Mouse (Mus musculus) kidney, adult 9 months (tissue): ENCODE measurements around the gene D930048N14Rik.
A peak's percentile ranks its signal among the peaks of the same experiment; 100 is the strongest.
"Not testable (repeated sequence)": the region's sequence is repeated elsewhere in the genome, so short reads cannot be mapped to it uniquely, and the experiment has no call there.

ENCODE experiments used
- DNase-seq: peaks from one replicate; pipeline ENCODE4 v3.0.0; 2022

Gene D930048N14Rik

GRCm38 (mm10) chr11:51650691-51651515 lies at the start of gene D930048N14Rik, which contains the start of gene N4bp3:
Gene D930048N14Rik, plus strand, starts transcription at chr11:51650954.
Gene N4bp3, minus strand, starts transcription at chr11:51650842.
- peak; percentile 76 for DNase-seq

- DNase-seq: no peak
Observed at GRCm38 (mm10) chr11:51602253-51602652, 48.5 kb upstream of the D930048N14Rik start.

- DNase-seq: peak; percentile 95
Observed at GRCm38 (mm10) chr11:51605602-51606446, 44.9 kb upstream of the D930048N14Rik start.

- peak; percentile 99 for DNase-seq
Observed at GRCm38 (mm10) chr11:51606447-51607095, 44.2 kb upstream of the D930048N14Rik start, which contains the start of gene Hnrnpab. Gene Hnrnpab, minus strand, starts transcription at chr11:51606847.

GRCm38 (mm10) chr11:51607096-51607738 lies 43.5 kb upstream of the D930048N14Rik start:
- DNase-seq: no peak

DNA sequence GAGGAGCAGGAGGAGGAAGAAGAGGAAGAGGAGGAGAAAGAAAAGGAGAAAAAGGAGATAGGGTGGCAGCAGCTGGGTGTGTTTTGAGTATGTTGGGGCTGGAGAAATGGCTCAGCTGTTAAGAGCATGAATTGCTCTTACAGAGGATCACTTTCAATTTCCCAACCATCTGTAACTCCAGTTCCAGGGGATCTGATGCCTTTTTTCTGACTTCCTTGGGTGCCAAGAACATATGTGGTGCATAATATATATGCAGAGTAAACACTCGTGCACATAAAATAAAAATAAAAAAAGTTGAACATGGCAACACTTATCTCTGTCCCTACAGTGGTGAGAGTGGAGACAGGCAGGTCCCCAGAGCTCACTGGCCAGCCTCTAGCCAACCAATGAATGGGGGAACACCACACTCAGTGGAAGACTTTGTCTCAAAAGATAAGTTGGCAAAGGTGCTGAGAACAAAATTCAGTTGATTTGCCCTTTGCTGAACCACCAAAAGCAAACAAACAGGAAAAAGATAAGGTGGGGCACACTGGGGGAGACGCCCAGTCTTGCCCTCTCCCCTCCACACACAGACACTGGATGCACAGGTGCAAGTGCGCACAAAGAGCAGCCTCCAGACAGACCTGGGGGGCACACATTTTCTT lies 41.4 kb upstream of the D930048N14Rik start:
- no peak for DNase-seq

DNA sequence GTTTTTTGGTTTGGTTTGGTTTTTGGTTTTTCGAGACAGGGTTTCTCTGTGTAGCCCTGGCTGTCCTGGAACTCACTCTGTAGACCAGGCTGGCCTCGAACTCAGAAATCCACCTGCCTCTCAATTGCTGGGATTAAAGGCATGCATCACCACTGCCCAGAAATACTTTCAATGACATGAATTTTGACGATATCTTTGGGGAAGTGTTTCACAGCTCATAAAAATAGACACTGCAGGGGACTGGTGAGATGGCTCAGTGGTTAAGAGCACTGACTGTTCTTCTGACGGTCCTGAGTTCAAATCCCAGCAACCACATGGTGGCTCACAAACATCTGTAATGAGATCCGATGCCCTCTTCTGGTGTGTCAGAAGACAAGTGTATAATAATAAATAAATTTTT lies 40.8 kb upstream of the D930048N14Rik start:
- DNase-seq: not testable (repeated sequence)

GRCm38 (mm10) chr11:51614256-51614655 lies 36.5 kb upstream of the D930048N14Rik start:
- no peak for DNase-seq

DNA sequence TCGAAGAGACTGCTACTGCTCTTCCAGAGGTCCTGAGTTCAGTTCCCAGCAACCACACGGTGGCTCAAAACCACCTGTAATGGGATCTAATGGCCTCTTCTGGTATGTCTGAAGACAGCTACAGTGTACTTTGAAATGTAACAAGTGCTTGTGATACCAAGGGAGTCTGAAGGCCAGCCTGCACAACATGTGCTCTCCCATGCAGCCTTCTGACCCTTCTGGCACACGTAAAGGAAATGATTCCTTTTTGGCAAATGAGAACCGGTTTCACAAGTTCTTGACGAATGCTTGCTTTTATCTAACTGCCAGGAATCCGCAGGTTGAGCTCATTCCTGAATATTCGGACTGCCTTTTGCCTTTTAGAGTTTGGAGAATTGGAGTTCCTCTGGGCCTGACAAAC lies 35.6 kb upstream of the D930048N14Rik start:
- DNase-seq: peak; percentile 44

DNA sequence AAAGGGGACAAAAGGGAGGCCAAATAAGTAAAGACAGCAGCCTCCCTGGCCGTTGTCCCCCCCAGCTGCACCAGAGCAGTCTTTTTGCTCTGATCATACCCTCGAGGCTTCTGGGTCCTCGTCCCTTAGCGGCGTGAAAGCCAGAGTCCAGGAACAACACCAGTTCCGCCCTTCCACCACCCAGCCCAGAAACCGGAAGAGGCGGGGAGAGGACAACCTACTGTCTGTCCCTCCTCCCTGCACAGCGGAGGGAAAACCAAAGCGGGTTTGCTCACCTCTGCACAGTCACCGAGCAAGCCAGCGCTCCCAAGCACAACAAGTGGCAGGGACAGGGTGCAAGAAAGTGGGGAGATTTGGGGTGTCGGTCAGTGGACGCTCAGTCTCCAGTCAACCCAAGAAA lies 35.2 kb upstream of the D930048N14Rik start:
- DNase-seq: peak; percentile 84

GRCm38 (mm10) chr11:51616113-51616512 lies 34.6 kb upstream of the D930048N14Rik start:
- not testable (repeated sequence) for DNase-seq

GRCm38 (mm10) chr11:51617693-51618092 lies 33.1 kb upstream of the D930048N14Rik start:
- peak; percentile 89 for DNase-seq

DNA sequence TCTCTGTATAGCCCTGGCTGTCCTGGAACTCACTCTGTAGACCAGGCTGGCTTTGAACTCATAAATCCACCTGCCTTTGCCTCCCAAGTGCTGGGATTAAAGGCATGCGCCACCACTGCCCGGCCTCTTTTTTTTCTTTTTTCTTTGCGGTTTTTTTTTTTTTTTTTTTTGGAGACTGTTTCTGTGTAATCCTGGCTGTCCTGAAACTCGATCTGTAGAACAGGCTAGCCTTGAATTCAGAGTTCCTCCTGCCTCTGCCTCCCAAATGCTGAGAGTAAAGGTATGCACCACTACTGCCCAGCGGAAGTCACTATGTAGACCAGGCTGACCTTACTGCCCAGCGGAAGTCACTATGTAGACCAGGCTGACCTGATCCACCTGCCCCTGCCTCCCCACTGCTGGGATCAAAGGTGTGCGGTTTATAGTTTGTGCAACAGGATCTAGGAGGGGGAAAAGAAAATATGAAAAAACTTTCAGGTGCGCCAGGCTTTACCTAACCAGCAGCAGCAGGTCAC lies 31.8 kb upstream of the D930048N14Rik start:
- no peak for DNase-seq

GRCm38 (mm10) chr11:51619409-51620060 lies 31.2 kb upstream of the D930048N14Rik start, which contains the start of gene Nhp2:
Gene Nhp2, plus strand, starts transcription at chr11:51619735.
- DNase-seq: peak; percentile 100

- no peak for DNase-seq
Observed at GRCm38 (mm10) chr11:51620084-51620483, 30.7 kb upstream of the D930048N14Rik start.

DNA sequence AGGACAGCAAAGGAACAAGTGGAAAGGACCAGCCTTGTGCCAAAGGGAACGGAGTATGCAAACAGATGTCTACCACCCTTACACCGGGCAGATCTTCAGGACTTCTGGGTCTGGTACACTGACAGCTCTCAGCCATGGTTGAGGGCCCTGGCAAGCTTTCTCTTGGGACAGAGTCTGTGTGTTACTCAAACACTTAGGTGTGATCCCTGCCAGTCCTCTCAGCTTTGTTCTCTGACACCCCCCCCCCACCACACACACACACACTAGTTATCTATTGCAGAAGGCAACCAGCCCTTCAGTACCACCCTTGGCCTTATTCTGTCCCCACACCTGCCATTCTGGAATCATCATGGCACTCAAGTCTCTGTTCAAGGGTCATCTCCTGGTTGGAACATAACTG lies 29.0 kb upstream of the D930048N14Rik start:
- DNase-seq: peak; percentile 68

DNA sequence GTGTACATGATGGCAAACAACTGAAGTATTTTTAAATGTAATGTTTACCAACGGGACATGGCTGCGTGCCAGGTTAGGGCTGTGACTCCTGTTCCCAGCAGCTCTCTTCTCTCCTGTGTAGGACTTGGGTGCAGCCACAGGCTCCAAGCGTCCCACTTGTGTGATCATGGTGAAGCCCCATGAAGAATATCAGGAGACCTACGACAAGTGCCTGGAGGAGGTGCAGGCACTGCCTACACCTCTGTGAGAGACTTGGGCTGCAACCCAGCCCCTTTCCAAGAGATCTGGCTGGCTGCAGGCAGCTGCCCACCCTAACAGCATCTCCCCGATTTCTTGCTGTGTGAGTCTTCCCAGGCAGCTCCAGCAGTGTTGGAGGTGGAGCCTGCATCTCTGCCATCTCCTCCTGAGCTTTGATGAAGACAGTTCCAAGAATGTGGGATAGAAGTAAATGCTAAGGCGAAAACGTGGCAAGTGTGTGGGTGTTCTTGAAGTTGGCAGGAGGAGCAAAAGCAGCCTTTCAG lies 27.7 kb upstream of the D930048N14Rik start:
- no peak for DNase-seq

- DNase-seq: no peak
Observed at GRCm38 (mm10) chr11:51625187-51625820, 25.4 kb upstream of the D930048N14Rik start.

DNA sequence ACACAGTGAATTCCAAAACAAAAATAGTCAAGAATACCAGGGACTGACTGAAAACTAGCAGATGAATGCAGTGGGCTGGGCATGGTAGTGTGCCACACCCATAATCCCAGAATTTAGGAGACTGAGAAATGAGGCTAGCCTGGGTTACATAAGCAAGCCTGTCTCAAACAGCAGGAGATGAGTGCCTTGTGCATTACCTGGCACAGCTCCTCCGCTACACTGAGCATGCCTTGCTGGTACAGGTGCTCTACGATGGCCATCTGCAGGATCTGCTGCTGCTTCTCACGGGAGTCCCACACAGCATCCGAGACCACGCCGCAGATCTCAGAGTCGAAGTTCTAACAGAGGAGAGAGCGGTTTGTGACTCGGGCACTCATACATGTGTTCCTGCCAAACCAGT lies 23.3 kb upstream of the D930048N14Rik start:
- no peak for DNase-seq

- no peak for DNase-seq
Observed at GRCm38 (mm10) chr11:51627907-51628306, 22.8 kb upstream of the D930048N14Rik start.
